Mouse (Mus musculus) intestine, embryonic 14.5 days (tissue): Measurements from ENCODE around the gene Pum1. TPM values are rescaled to one million over a fixed set of nuclear protein-coding genes. Genes with fewer than 3 reads are reported as not detected.
"Not testable (repeated sequence)": the region's sequence is repeated elsewhere in the genome, so short reads cannot be mapped to it uniquely, and the experiment has no call there.

Experiments
- ATAC-seq: fragments of 200-750 bp; cut with Nextera tagmentation; replicated peaks from 2 replicates; pipeline ENCODE4 v1.8.0; 2017; ENCODE audit warnings: low read depth, moderate number of reproducible peaks, moderate TSS enrichment, moderate library complexity; ENCODE audit not compliant: low FRiP score, low TSS enrichment
- DNase-seq: peaks from one replicate; pipeline ENCODE4 v3.0.0-alpha.2; 2018; ENCODE audit warnings: low spot score
- H3K27ac ChIP-seq: fragments of 300-500 bp; sonication (generic); 2 replicates; pipeline ENCODE4 v1.5.1; 2014; ENCODE audit warnings: low read depth, mild to moderate bottlenecking, control low read depth
- H3K27me3 ChIP-seq: fragments of 300-500 bp; sonication (generic); replicated peaks from 2 replicates; pipeline ENCODE4 v1.6.1; 2014; ENCODE audit warnings: low read length, control low read depth; ENCODE audit not compliant: control insufficient read depth, insufficient read depth
- H3K36me3 ChIP-seq: fragments of 300-500 bp; sonication (generic); 2 replicates; pipeline ENCODE4 v1.6.1; 2014; ENCODE audit warnings: low read length, control low read depth; ENCODE audit not compliant: control insufficient read depth, insufficient read depth
- H3K4me1 ChIP-seq: fragments of 300-500 bp; sonication (generic); replicated peaks from 2 replicates; pipeline ENCODE4 v1.6.1; 2014; ENCODE audit warnings: low read length, control low read depth, mixed read lengths; ENCODE audit not compliant: control insufficient read depth, insufficient read depth
- H3K4me2 ChIP-seq: fragments of 300-500 bp; sonication (generic); 2 replicates; pipeline ENCODE4 v1.6.1; 2014; ENCODE audit warnings: low read length
- H3K4me3 ChIP-seq: fragments of 300-500 bp; sonication (generic); 2 replicates; pipeline ENCODE4 v1.5.1; 2014; ENCODE audit warnings: low read depth, low read length, control low read depth, mixed read lengths
- H3K9ac ChIP-seq: fragments of 300-500 bp; sonication (generic); 2 replicates; pipeline ENCODE4 v1.6.1; 2014; ENCODE audit warnings: mild to moderate bottlenecking, low read length
- H3K9me3 ChIP-seq: fragments of 300-500 bp; sonication (generic); 2 replicates; pipeline ENCODE4 v1.6.1; 2016; ENCODE audit warnings: low read length, control low read depth; ENCODE audit not compliant: control insufficient read depth
- WGBS: fragments of 180-500 bp; shearing (Covaris S2); extraction: QIAGEN DNeasy Blood & Tissue Kit; methylation state at CpG from one replicate; pipeline ENCODE4 v1.1.7; 2014; 5-methylcytosine and 5-hydroxymethylcytosine counted together
- polyA plus RNA-seq: library from polyadenylated mRNA; unstranded; fragments of >200 nt; fragmentation: Nextera tagmentation; extraction: Ambion mirVana; gene quantifications from 2 replicates; pipeline ENCODE4 v1.2.1, GENCODE M21; 2014

Pum1 gene
- polyA plus RNA-seq, 1 experiment from 2014 or later = 91.7 TPM

GRCm38 (mm10) chr4:130645426-130645825 lies 17.7 kb upstream of the Pum1 start:
- Histone ChIP-seq H3K9ac (no peak overlapping the region), H3K36me3 (no peaks in the 10 kb centered on the region), H3K4me2 (no peak overlapping the region), H3K4me3 (no peak overlapping the region), H3K27ac (no peak overlapping the region), H3K27me3 (no peaks in the 10 kb centered on the region), H3K4me1 (no peaks in the 10 kb centered on the region), H3K9me3 (no peaks in the 10 kb centered on the region)
- 64% methylated on average over 1 of the region's 1 CpGs for WGBS
- ATAC-seq (no peak), DNase-seq (no peak)

GRCm38 (mm10) chr4:130651286-130651685 lies 11.8 kb upstream of the Pum1 start:
- no peak for ATAC-seq
- Histone ChIP-seq H3K27me3 (no peaks in the 10 kb centered on the region), H3K4me1 (no peaks in the 10 kb centered on the region), H3K9me3 (no peaks in the 10 kb centered on the region), H3K9ac (no peak overlapping the region), H3K27ac (no peak overlapping the region), H3K4me3 (no peak overlapping the region), H3K36me3 (no peaks in the 10 kb centered on the region), H3K4me2 (no peak overlapping the region)
- DNase-seq = no peak
- 66% methylated on average over 4 of the region's 4 CpGs for WGBS

GRCm38 (mm10) chr4:130652546-130652945 lies 10.6 kb upstream of the Pum1 start:
- WGBS = 72% methylated on average over 4 of the region's 4 CpGs
- no peaks in the 10 kb centered on the region for H3K9me3 ChIP-seq
- H3K9ac ChIP-seq = no peak overlapping the region
- no peak for ATAC-seq
- H3K27ac ChIP-seq = no peak overlapping the region
- no peaks in the 10 kb centered on the region for H3K36me3 ChIP-seq
- H3K4me1 ChIP-seq = no peaks in the 10 kb centered on the region
- DNase-seq = no peak
- no peak overlapping the region for H3K4me2 ChIP-seq
- no peaks in the 10 kb centered on the region for H3K27me3 ChIP-seq
- H3K4me3 ChIP-seq = no peak overlapping the region

GRCm38 (mm10) chr4:130657820-130658565 lies 5.1 kb upstream of the Pum1 start:
- Histone ChIP-seq H3K4me2 (no peak overlapping the region), H3K27me3 (no peaks in the 10 kb centered on the region), H3K4me1 (no peaks in the 10 kb centered on the region), H3K9ac (no peak overlapping the region), H3K9me3 (no peaks in the 10 kb centered on the region), H3K27ac (no peak overlapping the region), H3K4me3 (no peak overlapping the region), H3K36me3 (no peaks in the 10 kb centered on the region)
- no peak for DNase-seq
- 38% methylated on average over 1 of the region's 1 CpGs for WGBS
- ATAC-seq = no peak

- DNase-seq (no peak), ATAC-seq (no peak)
- Histone ChIP-seq H3K27me3 (no peaks in the 10 kb centered on the region), H3K27ac (no peak overlapping the region), H3K36me3 (no peaks in the 10 kb centered on the region), H3K9ac (no peak overlapping the region), H3K9me3 (no peaks in the 10 kb centered on the region), H3K4me2 (no peak overlapping the region), H3K4me3 (no peak overlapping the region), H3K4me1 (no peaks in the 10 kb centered on the region)
- WGBS = 84% methylated on average over 6 of the region's 6 CpGs
Observed at GRCm38 (mm10) chr4:130659470-130659869, 3.7 kb upstream of the Pum1 start.

- H3K36me3 ChIP-seq = no peaks in the 10 kb centered on the region
- no peaks in the 10 kb centered on the region for H3K9me3 ChIP-seq
- H3K27me3 ChIP-seq = no peaks in the 10 kb centered on the region
- ATAC-seq = no peak
- 84% methylated on average over 2 of the region's 2 CpGs for WGBS
- DNase-seq = no peak
- H3K4me1 ChIP-seq = 0 out of 2 replicates have a peak, but pooled peaks cover 5% of the 10 kb centered on the region
- no peak overlapping the region for H3K4me3 ChIP-seq
- H3K4me2 ChIP-seq = no peak overlapping the region
- no peak overlapping the region for H3K9ac ChIP-seq
- no peak overlapping the region for H3K27ac ChIP-seq
Observed at GRCm38 (mm10) chr4:130660106-130660505, 3.0 kb upstream of the Pum1 start.

GRCm38 (mm10) chr4:130661151-130661550 lies 2.0 kb upstream of the Pum1 start:
- Histone ChIP-seq H3K27ac (no peak overlapping the region), H3K4me1 (peaks cover 8% of the 10 kb centered on the region; the same call in 1 of the 2 replicates), H3K9me3 (no peaks in the 10 kb centered on the region), H3K9ac (no peak overlapping the region), H3K36me3 (no peaks in the 10 kb centered on the region), H3K27me3 (no peaks in the 10 kb centered on the region), H3K4me3 (no peak overlapping the region), H3K4me2 (no peak overlapping the region)
- WGBS = 85% methylated on average over 3 of the region's 3 CpGs
- DNase-seq (no peak), ATAC-seq (no peak)

- not testable (repeated sequence) for H3K9ac ChIP-seq, DNase-seq, H3K4me3 ChIP-seq, H3K27ac ChIP-seq, H3K9me3 ChIP-seq, H3K27me3 ChIP-seq, ATAC-seq, H3K36me3 ChIP-seq, H3K4me2 ChIP-seq
- WGBS = 64% methylated on average over 1 of the region's 1 CpGs
- H3K4me1 ChIP-seq = peaks cover 15% of the 10 kb centered on the region; the same call in 1 of the 2 replicates
Observed at GRCm38 (mm10) chr4:130662305-130662704, 816 bp upstream of the Pum1 start.

- WGBS = under 1% methylated on average over 22 of the region's 22 CpGs
- ATAC-seq = 0 out of 2 replicates have a peak, but pooled peaks have one; percentile 13
Observed at GRCm38 (mm10) chr4:130663810-130664401, 785 bp downstream of the Pum1 start.

More at GRCm38 (mm10) chr4:130663810-130664401, 785 bp downstream of the Pum1 start:
- Histone ChIP-seq H3K9ac (peak overlapping the region; percentile 99), H3K27ac (peak overlapping the region; percentile 97), H3K4me2 (peak overlapping the region; percentile 76), H3K36me3 (peaks cover 2% of the 10 kb centered on the region), H3K4me1 (peaks cover 29% of the 10 kb centered on the region), H3K4me3 (peak overlapping the region; percentile 99), H3K9me3 (no peaks in the 10 kb centered on the region), H3K27me3 (no peaks in the 10 kb centered on the region)
- peak; percentile 84 for DNase-seq
